22 mouse cellular contexts compared by ENCODE assay signal in genomic region chr15:12500674-12501073, GRCm38 (mm10).
A peak's percentile ranks its signal among the peaks of the same experiment; 100 is the strongest.
DNase-seq lines count a peak whose midpoint lies in the region; ATAC-seq and TF ChIP-seq lines count a peak whose summit lies in the region.
"Had no signal": no experiment of that assay in that cellular context is flagged by ENCODE, and none has a peak within 500 bp of the region (broad histone marks: within the 10 kb centered on the region; RNA-seq: fewer than 3 reads in every experiment).

No protein-coding gene starts in this region.

- H3K36me3 ChIP-seq in kidney, embryonic 15.5 days, result no peaks in the 10 kb centered on the region
- no peaks in the 10 kb centered on the region for H3K36me3 ChIP-seq in kidney, embryonic 16.5 days (ENCODE audit: insufficient read depth, low read length)
- H3K36me3 ChIP-seq: embryonic facial prominence, embryonic 12.5 days; G1E had no signal

- H3K27me3 ChIP-seq in kidney, embryonic 15.5 days, result no peaks in the 10 kb centered on the region
- no peaks in the 10 kb centered on the region for H3K27me3 ChIP-seq in kidney, embryonic 16.5 days (ENCODE audit: insufficient read depth, low read length)
- H3K27me3 ChIP-seq: embryonic facial prominence, embryonic 12.5 days had no signal

- no peak overlapping the region for H3K4me3 ChIP-seq in gastrocnemius, adult 2 months
- H3K4me3 ChIP-seq in kidney, embryonic 15.5 days (replicated peaks), result no peak overlapping the region
- no peak overlapping the region for H3K4me3 ChIP-seq in kidney, embryonic 16.5 days (ENCODE audit: low read length)
- H3K4me3 ChIP-seq in brown adipose tissue, adult 24 weeks (ENCODE audit: insufficient read depth, low read depth, low read length), result no peak overlapping the region
- H3K4me3 ChIP-seq: embryonic facial prominence, embryonic 12.5 days; erythroblast, embryonic 14.5 days; megakaryocyte, embryonic 14.5 days had no signal

- no peak overlapping the region for H3K9ac ChIP-seq in kidney, embryonic 15.5 days
- no peak overlapping the region for H3K9ac ChIP-seq in kidney, embryonic 16.5 days (replicated peaks; ENCODE audit: low read length)
- H3K9ac ChIP-seq: embryonic facial prominence, embryonic 12.5 days had no signal

- no peak for ATAC-seq in kidney, embryonic 15.5 days (replicated peaks; ENCODE audit: low FRiP score)
- ATAC-seq in kidney, embryonic 16.5 days (ENCODE audit: low FRiP score, low TSS enrichment), result no peak
- 0 out of 2 replicates have a peak, but pooled peaks have one; percentile 48 for ATAC-seq in megakaryocyte-erythroid progenitor cell, adult 5-6 weeks (replicated peaks; ENCODE audit: low FRiP score, low TSS enrichment, poor library complexity, severe bottlenecking)
- ATAC-seq: forebrain, embryonic 16.5 days; hindbrain, embryonic 16.5 days; intestine, postnatal 0 days; lung, postnatal 0 days had no signal

- 86% methylated on average over 4 of the region's 4 CpGs for WGBS in kidney, embryonic 15.5 days
- WGBS in kidney, embryonic 16.5 days, result 66% methylated on average over 4 of the region's 4 CpGs

- intact Hi-C loops in gastrocnemius, adult 2 months (cut with DNase I), result no loop called here

- no peak for TF ChIP-seq CTCF in gastrocnemius, adult 2 months (IDR thresholded peaks at IDR 0.05)

- H3K27ac ChIP-seq in gastrocnemius, adult 2 months, result peak overlapping the region; percentile 24
- H3K27ac ChIP-seq in kidney, embryonic 15.5 days, result 0 out of 2 replicates have a peak overlapping the region, but pooled peaks have one; percentile 9
- no peak overlapping the region for H3K27ac ChIP-seq in kidney, embryonic 16.5 days (ENCODE audit: low read length)
- H3K27ac ChIP-seq in brown adipose tissue, adult 24 weeks (replicated peaks; ENCODE audit: low read depth, low read length), result peak overlapping the region; percentile 46
- H3K27ac ChIP-seq: embryonic facial prominence, embryonic 12.5 days; stomach, postnatal 0 days had no signal

- no peak for DNase-seq in gastrocnemius, adult 2 months
- DNase-seq in gastrocnemius, postnatal 25 days, result no peak
- no peak for DNase-seq in layer of hippocampus, adult 9-11 months
- no peak for DNase-seq in T-cell, adult 2 months (ENCODE audit: low spot score)
- DNase-seq: adrenal gland, adult 2 months; cerebellum, adult 8-10 months; kidney, postnatal 10 days; liver; thymus, postnatal 4 days had no signal

- H3K4me1 ChIP-seq in kidney, embryonic 15.5 days, result peaks cover 26% of the 10 kb centered on the region
- H3K4me1 ChIP-seq in kidney, embryonic 16.5 days (ENCODE audit: insufficient read depth, low read length), result no peaks in the 10 kb centered on the region
- H3K4me1 ChIP-seq in brown adipose tissue, adult 24 weeks (ENCODE audit: control insufficient read depth, insufficient read depth, insufficient read length, low read length), result peaks cover 55% of the 10 kb centered on the region

- no peaks in the 10 kb centered on the region for H3K9me3 ChIP-seq in kidney, embryonic 15.5 days (replicated peaks)
- H3K9me3 ChIP-seq in kidney, embryonic 16.5 days (ENCODE audit: low read length), result no peaks in the 10 kb centered on the region
- H3K9me3 ChIP-seq: embryonic facial prominence, embryonic 12.5 days; G1E; megakaryocyte, embryonic 14.5 days had no signal

- H3K4me2 ChIP-seq in kidney, embryonic 15.5 days, result no peak overlapping the region
- no peak overlapping the region for H3K4me2 ChIP-seq in kidney, embryonic 16.5 days (replicated peaks; ENCODE audit: low read depth, low read length)
- H3K4me2 ChIP-seq: embryonic facial prominence, embryonic 12.5 days had no signal
